Mouse (Mus musculus) adrenal gland (tissue): Measurements from ENCODE around the gene Wscd1.
"Not testable (repeated sequence)": the region's sequence is repeated elsewhere in the genome, so short reads cannot be mapped to it uniquely, and the experiment has no call there.

Experiments
- intact Hi-C: fragments of 180-260 bp; cut with DNase I; formaldehyde crosslinking; loops from one replicate; pipeline ENCODE4 v1.15.1; 2025

Wscd1 gene

DNA sequence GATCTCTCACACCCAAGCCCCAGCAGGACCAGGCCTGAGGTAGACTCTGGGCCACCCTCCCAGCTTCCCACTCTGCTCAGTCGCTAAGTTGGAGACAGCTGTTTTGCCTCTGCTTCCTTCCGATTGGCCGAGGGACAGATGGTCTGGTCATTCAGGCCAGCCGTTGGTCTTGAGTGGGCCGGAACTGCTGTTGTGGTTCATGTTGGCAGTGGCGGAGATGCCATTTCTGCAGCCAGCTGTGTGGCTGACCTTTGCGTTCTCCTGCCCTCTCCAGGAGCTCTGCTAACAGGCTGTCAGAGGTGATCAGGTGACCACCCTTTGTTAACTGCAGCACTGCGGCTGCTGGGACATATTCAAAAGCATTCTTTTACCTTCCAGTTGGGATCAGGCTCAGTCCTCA is 20.0 kb downstream of the Wscd1 start:
- intact Hi-C loops: no loop called here

DNA sequence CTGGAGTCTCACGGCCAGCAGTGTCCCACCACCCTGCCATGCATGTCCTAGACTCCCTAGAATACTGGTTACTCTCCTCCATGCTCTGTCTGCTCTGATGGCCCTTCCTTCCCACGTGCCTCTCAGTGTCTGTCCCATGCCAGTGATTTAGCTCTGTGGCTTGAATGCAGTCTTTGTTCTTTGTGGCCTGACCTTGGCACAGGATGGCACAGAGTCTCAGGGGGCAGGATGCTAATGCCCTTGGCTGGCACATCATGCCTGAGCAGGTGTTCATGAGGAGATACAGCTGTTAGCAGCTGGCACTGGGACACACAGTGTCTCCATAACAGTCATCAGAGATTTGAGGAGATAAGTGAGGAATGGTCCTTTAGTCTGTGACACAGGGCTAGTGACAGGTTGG is 20.8 kb downstream of the Wscd1 start:
- intact Hi-C loops: no loop called here

DNA sequence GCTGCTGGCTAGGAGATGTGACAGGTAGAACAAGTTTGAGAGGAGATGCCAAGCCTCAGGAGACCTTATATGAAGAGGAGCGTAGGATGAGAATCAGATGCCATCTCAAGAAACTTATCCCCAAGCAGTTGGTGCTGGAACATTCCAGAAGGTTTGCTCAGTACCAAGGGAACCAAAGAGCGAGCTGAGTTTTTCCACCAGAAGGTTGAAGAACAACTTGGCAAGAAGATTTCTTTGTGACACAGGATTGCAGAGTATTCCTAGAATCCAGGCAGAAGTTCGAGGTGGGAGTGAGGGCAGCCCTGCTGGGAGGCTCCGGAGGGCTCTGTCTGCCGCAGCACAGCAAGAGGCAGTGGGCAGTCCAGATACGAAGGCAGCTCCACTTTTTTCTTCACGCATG is 21.4 kb downstream of the Wscd1 start:
- intact Hi-C loops: no loop called here

DNA sequence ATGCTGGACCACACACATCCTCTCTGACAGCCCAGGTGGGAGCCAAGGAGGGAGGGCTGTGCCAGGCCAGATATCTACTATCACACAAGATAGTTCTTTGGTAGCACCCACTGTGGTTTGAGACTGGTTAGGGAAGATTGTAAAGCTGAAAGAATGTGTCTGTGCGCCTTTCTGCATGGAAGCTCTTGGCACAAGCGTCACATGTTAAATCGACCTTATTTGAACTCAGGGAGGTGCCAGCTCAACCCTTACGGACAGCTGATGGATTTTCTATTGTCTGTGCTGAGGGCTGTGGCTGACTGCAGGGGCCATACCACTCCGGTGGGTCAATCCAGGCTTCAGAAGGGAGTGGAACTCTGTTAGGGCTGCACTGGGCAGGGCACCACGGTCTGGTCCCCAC is 22.3 kb downstream of the Wscd1 start:
- intact Hi-C loops: no loop called here

DNA sequence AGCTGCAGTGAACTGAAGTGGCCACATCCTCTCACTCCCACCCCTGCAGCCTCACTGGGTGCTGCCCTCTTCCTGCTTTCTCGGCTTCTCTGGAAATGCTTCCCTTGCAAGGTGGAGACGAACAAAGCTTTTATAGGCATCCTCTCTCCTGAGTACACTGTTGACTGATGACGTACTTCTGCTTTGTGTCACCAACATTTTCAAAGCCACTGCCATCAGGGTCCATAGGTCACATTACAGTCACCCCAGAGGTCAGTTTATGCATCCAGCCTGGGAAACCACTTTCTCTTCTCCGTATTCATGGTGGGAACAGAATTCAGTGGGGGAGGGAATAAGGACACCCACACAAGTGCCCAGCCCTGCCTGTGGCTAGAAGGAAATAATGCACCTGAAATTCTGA is 23.1 kb downstream of the Wscd1 start:
- intact Hi-C loops: no loop called here

DNA sequence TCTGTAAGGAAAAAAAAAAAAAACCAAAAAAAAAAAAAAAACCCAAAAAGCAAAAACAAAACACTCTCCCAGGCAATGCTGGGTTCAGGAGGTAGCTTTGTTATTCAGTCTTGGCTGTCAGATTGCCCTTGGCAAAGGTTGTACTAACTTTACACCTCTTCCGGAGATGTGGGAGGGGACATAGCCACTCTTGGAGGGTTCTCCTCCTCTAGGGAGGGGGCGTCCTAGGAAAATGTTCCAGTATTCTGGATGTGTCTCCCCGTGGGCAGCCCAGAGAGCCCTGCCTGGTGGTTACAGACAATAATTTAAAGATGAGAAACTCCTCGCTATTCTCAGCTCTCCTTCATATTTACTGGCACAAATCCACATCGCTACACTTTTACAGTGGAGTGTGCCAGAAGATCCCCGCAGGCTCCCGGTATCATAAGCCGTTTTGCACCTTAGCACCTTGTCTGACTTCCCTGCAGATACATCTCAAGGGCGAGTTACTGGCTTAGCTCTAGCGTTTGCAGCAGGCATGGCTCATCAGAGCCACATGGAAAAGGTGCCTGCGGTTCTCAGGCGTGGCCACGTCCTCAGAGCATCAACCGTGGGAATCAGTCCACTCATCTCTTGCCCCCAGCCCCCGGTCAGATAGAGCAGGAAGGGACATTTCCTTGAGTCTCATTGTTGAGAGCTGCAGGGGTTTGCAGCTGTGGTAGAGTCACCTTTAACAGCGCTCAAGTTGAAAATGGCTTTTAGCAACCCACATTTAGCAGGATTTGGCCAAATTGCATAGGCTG is 24.5 kb downstream of the Wscd1 start:
- intact Hi-C loops: no loop called here

DNA sequence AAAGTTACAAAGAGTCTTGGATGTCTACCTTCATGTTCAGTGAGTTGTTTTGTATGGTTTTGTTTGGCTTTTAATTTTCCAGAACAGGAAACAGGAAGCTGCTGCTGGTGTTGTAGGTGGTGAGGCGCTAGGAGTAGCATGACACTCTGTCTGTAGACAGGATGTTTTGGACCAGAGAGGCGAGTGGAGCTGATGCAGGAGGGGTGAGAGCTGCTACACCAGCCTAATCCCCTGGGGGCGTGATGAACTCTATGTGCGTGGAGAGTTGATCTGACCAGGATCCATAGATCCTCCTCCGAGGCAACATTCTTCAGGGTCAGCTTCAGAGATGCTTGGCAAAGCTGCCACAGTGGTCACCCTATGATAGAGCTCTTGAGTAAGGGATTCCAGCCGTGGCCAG is 25.3 kb downstream of the Wscd1 start:
- intact Hi-C loops: no loop called here

DNA sequence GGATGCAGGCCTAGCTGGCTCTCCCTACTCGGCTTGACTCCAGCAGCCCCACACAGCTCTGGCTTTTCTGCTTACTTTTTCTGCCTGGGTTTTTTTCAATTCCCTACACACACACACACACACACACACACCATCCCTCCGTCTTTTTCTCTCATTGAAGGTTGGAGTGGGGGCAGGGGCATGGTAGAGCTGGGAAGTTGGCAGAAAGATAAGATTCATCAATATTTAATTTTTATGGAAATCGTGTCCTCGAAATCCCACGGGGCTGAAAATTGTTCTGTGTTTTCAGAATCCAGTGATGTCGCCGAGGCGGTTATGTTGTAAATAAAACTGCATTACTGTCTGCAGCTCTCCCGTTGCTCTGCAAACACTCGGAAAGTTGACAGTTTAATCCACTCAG is 29.9 kb downstream of the Wscd1 start:
- intact Hi-C loops: no loop called here

DNA sequence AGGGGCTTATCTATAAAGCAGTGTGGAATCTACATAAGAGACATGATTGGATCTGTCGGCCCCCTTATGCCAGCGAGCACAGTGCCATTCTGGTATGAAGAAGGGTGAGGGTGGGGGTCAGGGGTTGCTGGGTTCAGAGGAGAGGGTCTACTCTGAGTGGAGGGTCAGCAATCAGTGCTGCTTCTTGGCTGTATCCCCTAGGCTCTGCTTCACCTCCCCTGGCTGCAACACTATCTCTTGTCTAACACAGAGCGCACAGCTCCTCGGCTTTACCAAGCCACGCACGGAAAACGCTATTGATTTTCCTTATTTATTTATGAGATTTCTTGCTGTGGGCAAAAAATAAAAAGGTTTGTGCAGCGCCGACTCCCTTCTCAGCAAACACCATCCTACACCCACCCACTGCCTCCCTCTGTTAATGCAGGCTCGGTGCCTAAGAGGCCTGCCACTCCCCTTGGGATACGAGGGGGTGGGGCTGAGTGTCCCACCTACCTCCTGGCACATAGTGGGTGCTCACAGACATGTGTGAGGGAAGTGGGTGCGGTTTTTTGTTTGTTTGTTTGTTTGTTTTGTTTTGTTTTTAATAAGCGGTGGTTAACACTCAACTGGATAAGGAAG is 32.1 kb downstream of the Wscd1 start:
- intact Hi-C loops: no loop called here

DNA sequence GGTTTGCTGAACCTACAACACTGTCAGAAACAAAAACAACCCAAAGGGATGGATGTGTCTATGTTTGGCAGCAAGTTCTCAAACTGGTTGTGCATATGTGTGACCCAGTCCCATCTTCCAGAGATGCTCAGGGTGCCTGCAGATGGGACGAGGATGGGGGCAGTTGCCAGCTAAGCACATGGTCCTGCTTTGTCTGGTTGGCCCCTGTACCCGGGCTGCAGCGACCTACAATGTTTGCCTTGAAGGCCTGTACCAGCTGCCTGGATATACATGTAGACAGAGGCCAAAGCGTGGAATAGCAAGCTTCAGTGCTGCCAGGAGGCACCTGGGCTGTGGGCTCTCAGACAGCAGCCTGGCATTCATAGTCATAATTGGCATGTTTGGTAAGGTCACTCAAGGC is 35.8 kb downstream of the Wscd1 start:
- intact Hi-C loops: no loop called here

DNA sequence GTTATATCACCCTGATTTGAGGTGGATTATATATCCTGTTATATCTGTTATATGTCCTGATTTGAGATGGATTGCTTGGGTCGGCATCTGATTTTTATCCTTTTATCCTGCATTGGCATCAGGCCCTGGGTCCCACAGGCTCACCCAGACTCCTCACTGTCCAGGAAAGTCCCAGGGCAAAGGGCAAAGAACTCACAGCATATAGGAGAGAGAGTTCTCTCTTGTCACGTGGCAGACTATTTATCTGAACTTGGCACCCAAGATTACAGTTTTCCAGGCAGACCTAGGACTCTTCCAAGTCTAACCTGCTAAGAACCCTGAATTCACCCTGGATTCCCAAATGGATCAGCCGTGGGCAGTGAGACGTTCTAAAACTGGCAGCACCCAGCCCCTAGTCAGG is 38.5 kb downstream of the Wscd1 start:
- intact Hi-C loops: no loop called here

DNA sequence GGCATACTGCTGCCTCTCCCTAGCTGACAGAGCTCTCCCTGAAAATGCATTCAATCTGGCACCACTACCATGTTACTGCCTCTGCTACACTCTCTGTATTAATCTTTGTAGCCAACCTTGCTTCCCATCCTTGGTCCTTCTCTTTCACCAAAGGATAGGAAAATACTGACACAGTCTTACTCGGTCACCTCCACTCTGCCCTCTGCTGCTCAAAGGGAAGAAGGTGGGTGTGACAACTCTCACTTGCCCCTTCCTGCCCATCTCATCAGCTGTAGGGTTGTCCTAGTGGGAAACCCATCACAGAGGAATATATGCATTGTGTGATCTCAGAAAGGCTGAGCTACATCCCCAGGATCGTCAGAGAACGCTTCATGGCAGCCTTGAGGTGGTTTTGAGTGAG is 40.5 kb downstream of the Wscd1 start:
- intact Hi-C loops: no loop called here

DNA sequence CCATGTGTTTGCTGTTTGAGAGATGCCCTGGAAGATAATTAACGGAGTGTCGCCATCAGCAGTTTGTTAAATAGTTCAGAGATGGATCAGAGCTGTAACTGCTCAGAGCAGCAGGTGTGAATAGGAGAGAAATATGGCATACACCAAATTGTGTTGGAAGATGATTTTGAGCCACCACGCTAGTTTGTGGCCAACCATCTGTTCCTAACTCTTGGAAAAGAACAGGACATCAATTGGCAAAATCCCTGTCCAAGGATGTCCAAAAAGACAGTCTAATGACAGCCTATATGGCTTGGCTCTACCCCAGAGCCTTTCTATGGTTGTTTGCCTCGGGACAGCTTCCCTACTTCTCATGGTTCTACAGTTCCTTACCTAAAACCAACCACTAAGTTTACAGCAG is 49.5 kb downstream of the Wscd1 start:
- intact Hi-C loops: no loop called here

DNA sequence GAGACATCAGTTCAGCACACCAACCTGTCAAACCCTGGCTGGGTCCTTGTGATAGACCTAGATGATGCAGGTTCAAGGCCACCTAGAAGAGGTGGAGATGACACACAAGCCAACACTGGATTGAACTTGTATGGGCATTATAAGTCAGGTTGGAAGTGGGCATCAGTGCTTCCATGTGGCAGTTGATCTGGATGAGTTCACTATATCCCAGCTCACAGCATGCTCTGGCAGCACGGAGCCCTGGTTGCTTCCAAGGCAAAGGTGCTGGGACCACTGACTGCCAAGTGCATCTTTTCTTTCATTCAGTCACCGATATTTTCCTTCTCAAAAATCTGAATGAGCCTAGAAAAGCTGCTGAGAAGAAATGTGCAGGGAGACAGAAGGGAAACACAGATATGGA is 58.8 kb downstream of the Wscd1 start:
- intact Hi-C loops: no loop called here

DNA sequence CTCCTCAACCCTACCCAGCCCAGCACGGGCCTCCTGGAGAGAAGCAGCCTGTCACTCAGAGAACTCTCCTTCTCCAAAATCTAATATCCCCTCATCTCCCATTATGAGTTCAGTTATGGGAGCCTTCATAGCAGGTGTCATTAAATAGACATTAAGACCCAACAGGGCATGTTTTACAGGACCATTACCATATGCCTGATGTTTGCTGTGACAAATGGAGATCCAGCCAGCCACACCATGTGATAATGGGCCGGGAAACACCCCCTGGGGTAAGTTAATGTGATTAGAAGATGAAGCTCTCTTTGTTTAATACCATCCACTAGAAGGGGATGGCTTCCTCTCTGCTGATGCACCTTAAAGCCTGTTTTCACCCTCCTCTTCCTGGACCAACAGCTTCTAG is 62.1 kb downstream of the Wscd1 start:
- intact Hi-C loops: no loop called here

DNA sequence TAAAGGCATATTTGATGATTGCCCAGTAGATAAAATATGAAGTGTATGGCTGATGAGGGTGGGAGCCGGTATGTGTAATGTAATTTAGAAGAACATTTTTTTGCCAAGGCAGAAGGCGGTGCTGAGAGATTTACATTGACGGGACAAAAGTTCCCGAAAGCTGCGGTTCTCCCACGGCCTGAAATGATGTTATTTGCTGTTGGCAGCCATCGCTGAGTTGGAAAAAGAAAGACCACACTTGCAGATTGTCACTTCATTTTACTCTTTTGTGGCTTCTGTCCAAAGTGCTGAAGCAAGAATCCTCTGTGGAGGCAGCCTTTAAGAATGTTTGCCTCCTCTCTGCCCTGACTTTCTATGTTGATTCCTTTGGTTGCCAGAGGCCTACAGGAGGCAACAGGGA is 63.2 kb downstream of the Wscd1 start:
- intact Hi-C loops: no loop called here

DNA sequence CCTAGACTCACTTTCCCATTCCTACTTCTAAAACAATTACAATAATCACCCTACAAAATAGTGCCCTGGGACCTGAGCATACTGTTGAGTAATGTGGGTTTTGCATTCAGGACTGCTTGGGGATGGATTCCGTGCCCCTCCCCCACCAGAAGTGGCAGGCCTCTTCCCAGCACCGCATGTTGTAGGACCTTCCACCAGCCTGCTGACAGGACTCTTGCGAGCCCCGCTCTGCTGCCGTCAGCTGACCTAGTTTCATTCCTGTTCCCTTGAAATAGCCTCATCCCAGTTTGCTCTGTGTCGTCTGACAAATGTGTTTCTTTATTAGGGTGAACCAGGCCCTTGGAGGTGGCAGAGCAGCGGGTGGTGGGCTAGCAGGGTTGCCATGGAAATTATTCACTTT is 64.8 kb downstream of the Wscd1 start:
- intact Hi-C loops: no loop called here

DNA sequence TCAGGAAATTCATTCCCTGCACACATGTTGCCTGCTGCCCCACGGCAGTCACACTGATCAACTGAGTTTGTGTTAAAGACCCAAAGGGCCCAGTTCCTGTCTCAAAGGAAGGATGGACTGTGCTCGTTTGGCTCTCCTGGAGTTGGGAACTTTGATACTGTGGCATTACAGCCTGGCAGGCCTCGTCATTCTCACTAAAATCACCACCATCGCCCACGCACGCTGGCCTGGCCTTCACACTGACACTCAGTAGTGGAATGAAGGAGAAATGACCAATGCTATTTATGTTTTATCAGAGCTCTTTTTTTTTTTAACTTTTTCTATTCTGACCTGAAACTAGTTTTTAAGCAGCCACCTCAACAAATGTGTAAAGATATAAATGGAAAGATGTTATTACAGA is 65.6 kb downstream of the Wscd1 start:
- intact Hi-C loops: no loop called here

DNA sequence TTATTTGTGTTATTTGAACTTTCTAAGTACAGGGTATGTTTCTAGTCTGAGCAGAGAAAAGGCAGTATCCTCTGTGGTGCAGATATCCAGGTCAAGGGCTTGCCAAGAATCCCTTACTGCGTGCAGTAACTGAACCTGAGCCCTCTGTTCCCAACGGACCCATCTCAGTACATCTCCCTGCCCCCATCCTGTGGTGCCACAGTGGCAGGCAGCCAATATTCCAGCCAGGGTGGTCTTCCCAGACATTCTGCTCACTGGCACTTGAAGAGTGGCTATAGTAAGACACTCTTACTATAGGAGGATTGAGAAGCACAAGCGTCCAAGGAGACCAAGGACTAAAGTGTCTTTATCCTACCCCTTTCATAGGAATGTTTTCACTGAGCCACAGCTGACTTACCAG is 67.2 kb downstream of the Wscd1 start:
- intact Hi-C loops: no loop called here

DNA sequence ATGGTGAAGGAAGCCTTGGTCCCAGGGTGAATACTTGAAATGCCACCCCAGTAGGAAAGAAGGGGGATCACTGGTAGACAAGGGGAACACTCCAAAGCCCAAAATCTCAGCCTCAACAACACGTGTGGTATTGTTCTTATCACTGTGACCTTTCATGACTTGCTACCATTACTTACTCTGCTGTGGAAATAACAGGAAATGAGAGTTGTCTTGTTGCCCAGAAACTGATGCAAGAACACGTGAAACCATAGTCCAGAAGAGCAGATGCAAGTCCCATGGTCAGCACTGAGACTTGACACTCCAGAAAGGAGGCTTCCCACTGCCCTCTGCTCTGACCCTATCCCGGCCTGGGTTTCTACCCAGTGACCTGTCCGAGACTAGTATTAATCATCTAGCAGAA is 67.6 kb downstream of the Wscd1 start:
- intact Hi-C loops: no loop called here

DNA sequence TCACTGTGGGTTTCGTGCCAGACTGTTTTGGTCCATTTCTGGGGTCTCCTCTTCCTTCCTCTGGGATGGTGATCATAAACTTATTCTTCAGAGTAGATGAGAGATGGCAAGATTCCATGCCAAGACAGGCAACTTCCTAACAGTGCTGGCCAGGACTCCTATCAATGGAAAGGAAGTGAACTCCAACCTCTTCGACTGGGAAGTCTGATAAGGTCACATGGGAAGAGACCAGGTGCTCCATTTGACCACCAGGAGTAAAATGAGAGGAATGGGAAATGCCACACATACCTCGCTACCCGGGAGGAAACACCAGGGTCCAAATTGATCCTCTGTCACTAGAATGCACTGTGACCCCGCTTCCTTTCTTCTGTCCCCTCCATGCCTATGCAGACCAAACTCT is 68.4 kb downstream of the Wscd1 start:
- intact Hi-C loops: no loop called here

DNA sequence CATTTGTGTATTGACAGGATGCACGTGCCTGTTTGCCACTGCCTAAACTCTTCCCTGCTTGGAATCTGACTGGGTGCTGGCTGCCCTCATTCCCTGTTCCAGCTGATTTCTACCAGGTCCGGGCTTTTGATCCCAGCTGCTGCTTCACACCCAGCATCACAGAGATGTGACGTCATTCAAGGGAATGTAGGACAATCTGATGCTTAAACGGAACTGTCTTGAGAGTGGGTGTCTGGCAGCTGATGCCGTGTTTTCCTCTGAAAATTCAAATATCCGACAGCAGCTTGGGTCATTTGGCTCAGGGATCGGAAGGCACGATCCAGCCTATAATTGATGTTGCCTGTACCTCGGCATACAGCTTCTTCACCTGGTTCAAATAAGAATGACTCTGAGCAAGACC is 70.2 kb downstream of the Wscd1 start:
- intact Hi-C loops: no loop called here

DNA sequence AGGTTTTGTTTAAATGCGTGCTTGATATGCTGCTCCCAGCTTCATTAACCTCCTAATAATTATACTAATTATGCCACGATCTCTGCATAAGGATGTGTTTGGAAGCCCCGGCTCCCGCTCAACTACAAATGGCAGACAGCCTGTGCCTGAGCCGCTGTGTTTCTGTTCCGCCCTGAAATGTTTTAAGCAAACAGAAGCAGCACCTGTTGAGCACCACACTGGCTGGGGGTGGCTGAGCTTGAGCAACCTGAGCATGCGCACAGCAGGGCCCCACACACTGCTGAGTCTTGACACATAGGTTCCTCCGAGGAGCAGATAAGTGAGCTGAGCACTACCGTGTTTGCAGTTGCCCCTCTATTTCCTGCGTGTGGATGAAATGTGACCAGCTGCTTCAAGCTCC is 71.1 kb downstream of the Wscd1 start:
- intact Hi-C loops: no loop called here

DNA sequence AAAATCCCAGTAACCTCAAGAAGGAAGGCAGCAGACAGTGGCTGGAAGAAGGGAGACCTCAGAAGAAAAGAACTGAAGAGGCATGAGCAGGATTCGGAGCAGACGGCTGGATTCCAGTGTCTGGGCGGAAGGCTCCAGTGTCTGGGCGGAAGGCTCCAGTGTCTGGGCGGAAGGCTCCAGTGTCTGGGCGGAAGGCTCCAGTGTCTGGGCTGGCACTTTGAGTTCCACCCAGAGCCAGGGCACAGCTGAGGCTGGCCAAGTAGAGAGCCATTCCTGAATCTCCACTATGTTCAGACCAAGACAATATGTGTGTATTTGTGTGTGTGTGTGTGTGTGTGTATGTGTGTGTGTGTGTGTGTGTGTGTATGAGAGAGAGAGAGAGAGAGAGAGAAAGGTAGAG is 71.8 kb downstream of the Wscd1 start:
- intact Hi-C loops: not testable (repeated sequence)
